Mouse (Mus musculus) T-helper 17 cell (primary cell): Measurements from ENCODE around the gene Rapgef5.

Experiments
- in situ Hi-C, 2 experiments: fragments of 300-600 bp; cut with MboI, MseI; formaldehyde crosslinking; loops; 1 replicate in 1 of 2; 2 replicates in 1 of 2; pipeline ENCODE4 v1.15.1; 2025; ENCODE audit warnings: high pct_unique_total_duplicates in 2 of 2

The Rapgef5 gene

GRCm38 (mm10) chr12:117516179-117516578, at the start of gene Rapgef5:
TSS of gene Rapgef5 (plus strand) at chr12:117516479.
- in situ Hi-C loops, result no loop called here

- in situ Hi-C loops, result no loop called here
These were observed 48.0 kb upstream of the Rapgef5 start for GRCm38 (mm10) chr12:117468329-117468728.

- in situ Hi-C loops, result no loop called here
These were observed 37.3 kb upstream of the Rapgef5 start for GRCm38 (mm10) chr12:117479014-117479413.

- in situ Hi-C loops, result no loop called here
These were observed 36.6 kb upstream of the Rapgef5 start for GRCm38 (mm10) chr12:117479680-117480079.

- in situ Hi-C loops, result no loop called here
These were observed 35.3 kb upstream of the Rapgef5 start for GRCm38 (mm10) chr12:117480958-117481357.

- in situ Hi-C loops, result no loop called here
These were observed 33.6 kb upstream of the Rapgef5 start for GRCm38 (mm10) chr12:117482665-117483064.

GRCm38 (mm10) chr12:117486118-117487057, 29.9 kb upstream of the Rapgef5 start:
- in situ Hi-C loops, result no loop called here

- in situ Hi-C loops, result loop anchor here in 1 of 2 experiments (10.0 kb wide), 1 partner anchor 1472 kb away; no protein-coding TSS in a partner anchor
These were observed 19.6 kb upstream of the Rapgef5 start for GRCm38 (mm10) chr12:117496501-117497176.

- in situ Hi-C loops, result loop anchor here in 1 of 2 experiments (10.0 kb wide), 1 partner anchor 1473 kb away; no protein-coding TSS in a partner anchor
These were observed 18.9 kb upstream of the Rapgef5 start for GRCm38 (mm10) chr12:117497361-117497760.

- in situ Hi-C loops, result loop anchor here in 1 of 2 experiments (10.0 kb wide), 1 partner anchor 1474 kb away; no protein-coding TSS in a partner anchor
These were observed 17.0 kb upstream of the Rapgef5 start for GRCm38 (mm10) chr12:117499242-117499641.

- in situ Hi-C loops, result no loop called here
These were observed 15.1 kb upstream of the Rapgef5 start for GRCm38 (mm10) chr12:117501180-117501579.

GRCm38 (mm10) chr12:117502834-117503233, 13.4 kb upstream of the Rapgef5 start:
- in situ Hi-C loops, result no loop called here

- in situ Hi-C loops, result no loop called here
These were observed 11.1 kb upstream of the Rapgef5 start for GRCm38 (mm10) chr12:117505163-117505562.

- in situ Hi-C loops, result no loop called here
These were observed 8.5 kb upstream of the Rapgef5 start for GRCm38 (mm10) chr12:117507772-117508171.

- in situ Hi-C loops, result no loop called here
These were observed 6.4 kb upstream of the Rapgef5 start for GRCm38 (mm10) chr12:117509919-117510318.

- in situ Hi-C loops, result no loop called here
These were observed 3.8 kb upstream of the Rapgef5 start for GRCm38 (mm10) chr12:117512468-117512867.

GRCm38 (mm10) chr12:117513150-117513932, 2.9 kb upstream of the Rapgef5 start:
- in situ Hi-C loops, result no loop called here

GRCm38 (mm10) chr12:117517275-117517936, 1.1 kb downstream of the Rapgef5 start:
- in situ Hi-C loops, result no loop called here

- in situ Hi-C loops, result no loop called here
These were observed 8.2 kb downstream of the Rapgef5 start for GRCm38 (mm10) chr12:117524311-117525013.

- in situ Hi-C loops, result no loop called here
These were observed 11.6 kb downstream of the Rapgef5 start for GRCm38 (mm10) chr12:117527889-117528288.
